Mouse (Mus musculus): ENCODE data around the gene Ahnak. TPM values are rescaled to one million over a fixed set of nuclear protein-coding genes. Genes with fewer than 3 reads are reported as not detected.

Gene Ahnak
- polyA plus RNA-seq, 1 experiment from 2014 or later = 2.2 TPM

DNA sequence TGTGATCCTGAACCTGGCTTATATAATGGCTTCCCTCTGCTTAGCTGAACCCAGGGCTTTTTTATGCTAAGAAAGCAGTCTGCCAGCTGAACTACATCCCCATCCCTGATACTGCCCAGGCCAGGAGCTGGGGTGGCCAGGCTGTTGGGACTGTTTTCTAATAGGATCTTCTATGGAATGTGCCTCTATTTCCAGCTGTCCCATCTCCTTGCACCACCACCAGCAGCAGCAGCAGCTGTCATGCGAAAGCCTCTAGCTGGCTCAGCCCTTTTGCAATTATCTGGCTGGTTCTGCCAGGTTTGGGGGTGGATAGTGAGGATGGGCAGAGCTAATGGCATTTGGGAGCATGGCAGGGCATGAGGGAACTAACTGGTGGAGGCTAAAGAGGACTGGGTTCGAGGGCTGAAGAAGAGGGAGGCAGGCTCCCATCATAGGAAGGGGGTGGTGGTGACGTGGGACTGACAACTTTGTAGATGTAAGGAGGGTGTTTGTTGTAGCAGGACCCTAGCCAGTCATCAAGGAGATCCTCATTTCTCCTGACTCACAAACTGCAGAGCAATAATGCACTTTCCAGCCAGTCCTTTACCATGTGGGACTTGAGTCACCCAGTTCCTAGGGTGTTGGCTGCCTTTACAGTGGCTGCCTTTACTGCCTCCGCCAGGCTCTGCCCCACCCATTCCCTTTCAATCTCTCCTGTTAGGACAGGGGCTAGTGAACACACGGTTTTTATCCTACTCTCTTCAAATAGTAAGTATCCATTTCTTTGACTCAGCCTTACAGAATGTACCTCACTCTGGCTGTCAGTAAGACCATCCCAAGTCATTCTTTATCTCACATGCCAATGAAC lies 6.6 kb upstream of the Ahnak start:
- H3K4me1 ChIP-seq (replicated peaks; ENCODE audit: control insufficient read depth, insufficient read depth, low read length) = peaks cover 30% of the 10 kb centered on the region
- 57% methylated on average over 5 of the region's 5 CpGs for WGBS

DNA sequence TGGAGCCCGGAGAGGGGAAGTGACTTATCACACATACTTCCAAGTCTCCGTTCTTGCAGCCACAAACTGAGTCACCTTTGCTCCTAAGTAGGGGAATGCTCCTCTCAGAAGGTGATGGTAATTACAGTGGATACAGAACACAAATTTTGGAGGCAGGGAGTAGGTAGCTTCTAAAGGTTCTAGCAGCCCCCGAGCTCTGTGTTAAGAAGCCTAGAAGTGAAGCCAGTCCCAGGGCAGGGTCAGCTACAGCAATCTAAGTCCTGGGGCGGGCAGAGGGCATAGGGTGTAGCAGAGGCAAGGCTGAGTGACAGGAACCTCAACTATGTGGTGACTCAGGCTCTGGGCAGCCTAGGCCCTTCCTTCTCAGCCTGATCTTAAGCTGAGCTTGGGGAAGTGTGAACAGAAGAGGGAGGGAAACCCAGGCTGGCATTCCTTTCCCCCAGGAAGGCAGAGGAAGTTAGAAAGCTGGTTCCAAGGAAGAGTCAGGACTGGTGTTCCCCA lies 5.9 kb upstream of the Ahnak start:
- WGBS = 61% methylated on average over 4 of the region's 4 CpGs
- no peak overlapping the region for H3K9ac ChIP-seq (replicated peaks; ENCODE audit: low read depth, low read length)
- no peak for ATAC-seq

More for the DNA sequence above, 6.6 kb upstream of the Ahnak start:
- Histone ChIP-seq H3K27me3 (replicated peaks; ENCODE audit: control insufficient read depth, insufficient read depth, low read length) (no peaks in the 10 kb centered on the region), H3K4me2 (ENCODE audit: low read length) (no peak overlapping the region), H3K9ac (replicated peaks; ENCODE audit: low read depth, low read length) (no peak overlapping the region), H3K36me3 (ENCODE audit: control insufficient read depth, insufficient read depth) (peaks cover 13% of the 10 kb centered on the region), H3K4me3 (replicated peaks; ENCODE audit: low read length) (no peak overlapping the region), H3K9me3 (ENCODE audit: control insufficient read depth, low read length) (no peaks in the 10 kb centered on the region), H3K27ac (ENCODE audit: low read length) (no peak overlapping the region)
- ATAC-seq = no peak

GRCm38 (mm10) chr19:8984255-8984868 lies 4.7 kb upstream of the Ahnak start:
- H3K9ac ChIP-seq (replicated peaks; ENCODE audit: low read depth, low read length) = no peak overlapping the region
- WGBS = 1% methylated on average over 7 of the region's 7 CpGs
- no peaks in the 10 kb centered on the region; the same call in 1 of the 2 replicates for H3K36me3 ChIP-seq (ENCODE audit: control insufficient read depth, insufficient read depth)
- peak overlapping the region; percentile 42; the same call in 1 of the 2 replicates for H3K27ac ChIP-seq (ENCODE audit: low read length)
- no peaks in the 10 kb centered on the region for H3K9me3 ChIP-seq (ENCODE audit: control insufficient read depth, low read length)
- peak; percentile 79 for ATAC-seq
- H3K4me1 ChIP-seq (replicated peaks; ENCODE audit: control insufficient read depth, insufficient read depth, low read length) = peaks cover 38% of the 10 kb centered on the region
- peaks cover 9% of the 10 kb centered on the region; the same call in 1 of the 2 replicates for H3K27me3 ChIP-seq (replicated peaks; ENCODE audit: control insufficient read depth, insufficient read depth, low read length)
- peak overlapping the region; percentile 29 for H3K4me2 ChIP-seq (ENCODE audit: low read length)
- H3K4me3 ChIP-seq (replicated peaks; ENCODE audit: low read length) = no peak overlapping the region

More for the DNA sequence above, 5.9 kb upstream of the Ahnak start:
- Histone ChIP-seq H3K9me3 (ENCODE audit: control insufficient read depth, low read length) (no peaks in the 10 kb centered on the region), H3K36me3 (ENCODE audit: control insufficient read depth, insufficient read depth) (peaks cover 9% of the 10 kb centered on the region), H3K27me3 (replicated peaks; ENCODE audit: control insufficient read depth, insufficient read depth, low read length) (0 out of 2 replicates have a peak, but pooled peaks cover 5% of the 10 kb centered on the region), H3K4me3 (replicated peaks; ENCODE audit: low read length) (no peak overlapping the region), H3K4me2 (ENCODE audit: low read length) (no peak overlapping the region), H3K27ac (ENCODE audit: low read length) (no peak overlapping the region), H3K4me1 (replicated peaks; ENCODE audit: control insufficient read depth, insufficient read depth, low read length) (peaks cover 30% of the 10 kb centered on the region)

- Histone ChIP-seq H3K9ac (replicated peaks; ENCODE audit: low read depth, low read length) (no peak overlapping the region), H3K9me3 (ENCODE audit: control insufficient read depth, low read length) (no peaks in the 10 kb centered on the region), H3K36me3 (ENCODE audit: control insufficient read depth, insufficient read depth) (no peaks in the 10 kb centered on the region; the same call in 1 of the 2 replicates), H3K4me2 (ENCODE audit: low read length) (no peak overlapping the region), H3K4me1 (replicated peaks; ENCODE audit: control insufficient read depth, insufficient read depth, low read length) (peaks cover 48% of the 10 kb centered on the region), H3K4me3 (replicated peaks; ENCODE audit: low read length) (no peak overlapping the region), H3K27me3 (replicated peaks; ENCODE audit: control insufficient read depth, insufficient read depth, low read length) (peaks cover 14% of the 10 kb centered on the region), H3K27ac (ENCODE audit: low read length) (no peak overlapping the region)
- no peak for ATAC-seq
- WGBS = 59% methylated on average over 5 of the region's 5 CpGs
Measured at GRCm38 (mm10) chr19:8985891-8986290, 3.2 kb upstream of the Ahnak start.

- 48% methylated on average over 2 of the region's 2 CpGs for WGBS
- H3K36me3 ChIP-seq (ENCODE audit: control insufficient read depth, insufficient read depth) = no peaks in the 10 kb centered on the region
- no peak for ATAC-seq
Measured at GRCm38 (mm10) chr19:8987816-8988215, 1.3 kb upstream of the Ahnak start.

GRCm38 (mm10) chr19:8988346-8989065 lies 578 bp upstream of the Ahnak start:
- 25% methylated on average over 15 of the region's 15 CpGs for WGBS
- Histone ChIP-seq H3K27ac (ENCODE audit: low read length) (no peak overlapping the region), H3K36me3 (ENCODE audit: control insufficient read depth, insufficient read depth) (no peaks in the 10 kb centered on the region), H3K4me1 (replicated peaks; ENCODE audit: control insufficient read depth, insufficient read depth, low read length) (peaks cover 38% of the 10 kb centered on the region), H3K9ac (replicated peaks; ENCODE audit: low read depth, low read length) (peak overlapping the region; percentile 45; the same call in 1 of the 2 replicates), H3K9me3 (ENCODE audit: control insufficient read depth, low read length) (no peaks in the 10 kb centered on the region), H3K27me3 (replicated peaks; ENCODE audit: control insufficient read depth, insufficient read depth, low read length) (peaks cover 14% of the 10 kb centered on the region), H3K4me2 (ENCODE audit: low read length) (peak overlapping the region; percentile 78), H3K4me3 (replicated peaks; ENCODE audit: low read length) (peak overlapping the region; percentile 44)
- ATAC-seq = no peak

More at GRCm38 (mm10) chr19:8987816-8988215, 1.3 kb upstream of the Ahnak start:
- H3K9me3 ChIP-seq (ENCODE audit: control insufficient read depth, low read length) = no peaks in the 10 kb centered on the region
- peaks cover 41% of the 10 kb centered on the region for H3K4me1 ChIP-seq (replicated peaks; ENCODE audit: control insufficient read depth, insufficient read depth, low read length)
- H3K9ac ChIP-seq (replicated peaks; ENCODE audit: low read depth, low read length) = no peak overlapping the region
- no peak overlapping the region for H3K4me3 ChIP-seq (replicated peaks; ENCODE audit: low read length)
- no peak overlapping the region for H3K4me2 ChIP-seq (ENCODE audit: low read length)
- no peak overlapping the region for H3K27ac ChIP-seq (ENCODE audit: low read length)
- H3K27me3 ChIP-seq (replicated peaks; ENCODE audit: control insufficient read depth, insufficient read depth, low read length) = peaks cover 14% of the 10 kb centered on the region

- Histone ChIP-seq H3K9ac (replicated peaks; ENCODE audit: low read depth, low read length) (peak overlapping the region; percentile 45), H3K27me3 (replicated peaks; ENCODE audit: control insufficient read depth, insufficient read depth, low read length) (peaks cover 14% of the 10 kb centered on the region), H3K9me3 (ENCODE audit: control insufficient read depth, low read length) (no peaks in the 10 kb centered on the region), H3K4me1 (replicated peaks; ENCODE audit: control insufficient read depth, insufficient read depth, low read length) (peaks cover 25% of the 10 kb centered on the region), H3K36me3 (ENCODE audit: control insufficient read depth, insufficient read depth) (no peaks in the 10 kb centered on the region), H3K4me2 (ENCODE audit: low read length) (peak overlapping the region; percentile 78), H3K27ac (ENCODE audit: low read length) (no peak overlapping the region), H3K4me3 (replicated peaks; ENCODE audit: low read length) (peak overlapping the region; percentile 44)
- peak; percentile 45 for ATAC-seq
- under 1% methylated on average over 53 of the region's 53 CpGs for WGBS
Measured at GRCm38 (mm10) chr19:8989567-8990431, 715 bp downstream of the Ahnak start.

DNA sequence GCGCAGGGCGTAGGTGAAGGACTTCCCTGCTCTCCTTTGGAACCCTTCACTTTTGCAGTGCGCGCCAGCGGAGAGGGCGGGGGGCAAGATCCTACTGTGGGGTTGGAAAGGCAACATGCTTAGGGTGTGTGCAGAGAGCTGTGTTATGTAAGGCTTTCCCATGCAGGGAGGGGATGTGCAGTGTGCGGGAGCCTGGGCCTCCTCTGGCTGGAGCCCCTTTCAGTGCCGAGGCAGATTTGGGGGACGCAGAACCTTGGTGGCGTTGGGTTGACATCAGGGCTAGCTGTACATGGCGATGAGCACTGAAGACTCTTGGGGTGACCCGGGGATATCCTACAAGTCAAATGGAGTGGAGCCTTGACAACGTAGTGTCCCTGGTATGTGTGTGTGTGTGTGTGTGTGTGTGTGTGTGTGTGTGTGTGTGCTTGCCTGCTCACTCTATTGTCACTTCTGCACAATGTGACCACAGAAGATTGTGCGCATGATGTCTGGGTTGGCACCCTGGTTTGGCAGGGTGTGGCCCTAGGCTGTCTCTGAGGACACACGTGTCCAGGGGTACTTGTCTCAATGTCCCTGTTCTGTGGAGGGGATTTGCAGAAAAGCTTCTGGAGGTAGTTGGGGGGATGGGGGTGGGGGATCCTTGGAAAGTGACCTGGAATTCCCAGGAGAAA lies 1.5 kb downstream of the Ahnak start:
- Histone ChIP-seq H3K4me1 (replicated peaks; ENCODE audit: control insufficient read depth, insufficient read depth, low read length) (peaks cover 20% of the 10 kb centered on the region), H3K27ac (ENCODE audit: low read length) (no peak overlapping the region), H3K27me3 (replicated peaks; ENCODE audit: control insufficient read depth, insufficient read depth, low read length) (peaks cover 14% of the 10 kb centered on the region), H3K4me3 (replicated peaks; ENCODE audit: low read length) (peak overlapping the region; percentile 44), H3K4me2 (ENCODE audit: low read length) (peak overlapping the region; percentile 78), H3K9me3 (ENCODE audit: control insufficient read depth, low read length) (no peaks in the 10 kb centered on the region), H3K36me3 (ENCODE audit: control insufficient read depth, insufficient read depth) (no peaks in the 10 kb centered on the region), H3K9ac (replicated peaks; ENCODE audit: low read depth, low read length) (peak overlapping the region; percentile 27)
- peak; percentile 47 for ATAC-seq
- 16% methylated on average over 15 of the region's 15 CpGs for WGBS

All from forebrain, embryonic 16.5 days (tissue).